In genomic region chr7:90456149-90456844, GRCm38 (mm10) we compare ENCODE assay signal across 9 mouse cellular contexts. TPM values are rescaled to one million over a fixed set of nuclear protein-coding genes. Genes with fewer than 3 reads are reported as not detected.
DNase-seq lines count a peak whose midpoint lies in the region; ATAC-seq and TF ChIP-seq lines count a peak whose summit lies in the region.
"Had no signal": no experiment of that assay in that cellular context is flagged by ENCODE, and none has a peak within 500 bp of the region (broad histone marks: within the 10 kb centered on the region; RNA-seq: fewer than 3 reads in every experiment).

No protein-coding gene starts in this region.

- peaks cover 26% of the 10 kb centered on the region; the same call in 1 of the 2 replicates for H3K36me3 ChIP-seq in heart, embryonic 10.5 days
- peaks cover 34% of the 10 kb centered on the region for H3K36me3 ChIP-seq in E14TG2a.4 (ENCODE audit: insufficient read depth, low read length)
- H3K36me3 ChIP-seq in heart, embryonic 16.5 days (ENCODE audit: control insufficient read depth, insufficient read depth) = peaks cover 12% of the 10 kb centered on the region
- H3K36me3 ChIP-seq in midbrain, embryonic 10.5 days = peaks cover 32% of the 10 kb centered on the region

- peak overlapping the region; percentile 84 for H3K4me3 ChIP-seq in heart, embryonic 10.5 days
- peak overlapping the region; percentile 94 for H3K4me3 ChIP-seq in E14TG2a.4 (replicated peaks; ENCODE audit: low read length)
- H3K4me3 ChIP-seq in heart, embryonic 16.5 days (ENCODE audit: low read length) = peak overlapping the region; percentile 80
- H3K4me3 ChIP-seq in midbrain, embryonic 10.5 days = peak overlapping the region; percentile 77

- H3K9me3 ChIP-seq in heart, embryonic 10.5 days = no peaks in the 10 kb centered on the region
- H3K9me3 ChIP-seq in E14TG2a.4 (ENCODE audit: low read length) = no peaks in the 10 kb centered on the region
- H3K9me3 ChIP-seq in heart, embryonic 16.5 days (replicated peaks; ENCODE audit: control insufficient read depth, low read length) = no peaks in the 10 kb centered on the region
- no peaks in the 10 kb centered on the region for H3K9me3 ChIP-seq in midbrain, embryonic 10.5 days (replicated peaks)

- intact Hi-C loops in heart, postnatal 36 days (cut with DNase I) = loop anchor here (1.0 kb wide), 1 partner anchor 12 kb away; no protein-coding TSS in a partner anchor

- peak overlapping the region; percentile 80 for H3K4me2 ChIP-seq in heart, embryonic 16.5 days (ENCODE audit: low read depth, low read length)

- no peak for DNase-seq in heart, embryonic 10.5 days (ENCODE audit: low spot score)
- no peak for DNase-seq in heart, postnatal 36 days
- DNase-seq in midbrain, embryonic 10.5 days (ENCODE audit: low spot score) = no peak
- no peak for DNase-seq in spleen, postnatal 10 days (ENCODE audit: low spot score in 2 of 2)
- no peak for DNase-seq in urinary bladder, postnatal 36 days (ENCODE audit: low spot score in 2 of 2)
- no peak for DNase-seq in left cerebral cortex, adult 11 months (ENCODE audit: low spot score)

- no peak for ATAC-seq in heart, embryonic 16.5 days (replicated peaks; ENCODE audit: extremely low read depth, insufficient read depth, low FRiP score)

- no peak for TF ChIP-seq CTCF in E14TG2a.4 (conservative IDR thresholded peaks at IDR 0.05; ENCODE audit: low read length)

- H3K27me3 ChIP-seq in heart, embryonic 10.5 days (ENCODE audit: insufficient read depth, poor library complexity, severe bottlenecking) = 0 out of 2 replicates have a peak, but pooled peaks cover 4% of the 10 kb centered on the region
- peaks cover 2% of the 10 kb centered on the region for H3K27me3 ChIP-seq in E14TG2a.4 (ENCODE audit: insufficient read depth, low read length)
- H3K27me3 ChIP-seq in heart, embryonic 16.5 days (ENCODE audit: control insufficient read depth, insufficient read depth, low read length) = 0 out of 2 replicates have a peak, but pooled peaks cover 2% of the 10 kb centered on the region
- no peaks in the 10 kb centered on the region for H3K27me3 ChIP-seq in midbrain, embryonic 10.5 days (ENCODE audit: low read depth, poor library complexity, severe bottlenecking)
- H3K27me3 ChIP-seq: Patski had no signal

- 0 out of 2 replicates have a peak, but pooled peaks cover 7% of the 10 kb centered on the region for H3K4me1 ChIP-seq in heart, embryonic 10.5 days
- peaks cover 36% of the 10 kb centered on the region for H3K4me1 ChIP-seq in E14TG2a.4 (replicated peaks; ENCODE audit: low read depth, low read length)
- peaks cover 13% of the 10 kb centered on the region for H3K4me1 ChIP-seq in heart, embryonic 16.5 days (ENCODE audit: control insufficient read depth, insufficient read depth, low read length)
- peaks cover 18% of the 10 kb centered on the region for H3K4me1 ChIP-seq in midbrain, embryonic 10.5 days

- WGBS in heart, embryonic 10.5 days = 34% methylated on average over 7 of the region's 7 CpGs
- WGBS in heart, embryonic 16.5 days = 12% methylated on average over 7 of the region's 7 CpGs
- 43% methylated on average over 7 of the region's 7 CpGs for WGBS in midbrain, embryonic 10.5 days

- peak overlapping the region; percentile 77 for H3K9ac ChIP-seq in heart, embryonic 16.5 days (ENCODE audit: low read length)

- peak overlapping the region; percentile 94; the same call in 1 of the 2 replicates for H3K27ac ChIP-seq in heart, embryonic 10.5 days
- H3K27ac ChIP-seq in heart, embryonic 16.5 days (ENCODE audit: low read length) = peak overlapping the region; percentile 93
- peak overlapping the region; percentile 91 for H3K27ac ChIP-seq in midbrain, embryonic 10.5 days (replicated peaks)

RNA-seq across cellular contexts. Expression of gene Tmem126a, which starts 0.7 kb away (rescaled TPM):
- 125 and 132 TPM in 2 replicates for polyA plus RNA-seq in heart, embryonic 10.5 days (2016; fragmentation: Nextera tagmentation; extraction: Ambion mirVana)
- total RNA-seq in heart, postnatal 36 days (2021) = 100 to 1,000 TPM; 120 to 136 TPM
- polyA plus RNA-seq in heart, embryonic 16.5 days (2015; fragmentation: Nextera tagmentation; extraction: Ambion mirVana) = 122 and 124 TPM in 2 replicates
- polyA plus RNA-seq in midbrain, embryonic 10.5 days (2016; fragmentation: Nextera tagmentation; extraction: Ambion mirVana) = 143 and 146 TPM in 2 replicates

RNA-seq across cellular contexts. Expression of gene Crebzf, which starts 13.8 kb away (rescaled TPM):
- 16.2 and 24.9 TPM in 2 replicates for polyA plus RNA-seq in heart, embryonic 10.5 days (2016; fragmentation: Nextera tagmentation; extraction: Ambion mirVana)
- total RNA-seq in heart, postnatal 36 days (2021) = 10 to 100 TPM; 18.5 to 21.5 TPM
- polyA plus RNA-seq in heart, embryonic 16.5 days (2015; fragmentation: Nextera tagmentation; extraction: Ambion mirVana) = 14.4 and 15.5 TPM in 2 replicates
- polyA plus RNA-seq in midbrain, embryonic 10.5 days (2016; fragmentation: Nextera tagmentation; extraction: Ambion mirVana) = 26.6 and 29.1 TPM in 2 replicates

RNA-seq across cellular contexts. Expression of gene Tmem126b, which starts 19.5 kb away (rescaled TPM):
- 29.5 and 33.6 TPM in 2 replicates for polyA plus RNA-seq in heart, embryonic 10.5 days (2016; fragmentation: Nextera tagmentation; extraction: Ambion mirVana)
- 10 to 100 TPM; 24.7 to 25.6 TPM for total RNA-seq in heart, postnatal 36 days (2021)
- polyA plus RNA-seq in heart, embryonic 16.5 days (2015; fragmentation: Nextera tagmentation; extraction: Ambion mirVana) = 33.3 and 35.2 TPM in 2 replicates
- polyA plus RNA-seq in midbrain, embryonic 10.5 days (2016; fragmentation: Nextera tagmentation; extraction: Ambion mirVana) = 41.2 and 43.6 TPM in 2 replicates

RNA-seq across cellular contexts. Expression of gene Dlg2, which starts 20.2 kb away (rescaled TPM):
- 3.8 and 4.1 TPM in 2 replicates for polyA plus RNA-seq in heart, embryonic 10.5 days (2016; fragmentation: Nextera tagmentation; extraction: Ambion mirVana)
- total RNA-seq in heart, postnatal 36 days (2021) = 1 to 10 TPM; 1.9 to 3.1 TPM
- 5.7 and 7.7 TPM in 2 replicates for polyA plus RNA-seq in heart, embryonic 16.5 days (2015; fragmentation: Nextera tagmentation; extraction: Ambion mirVana)
- polyA plus RNA-seq in midbrain, embryonic 10.5 days (2016; fragmentation: Nextera tagmentation; extraction: Ambion mirVana) = 1.1 and 1.7 TPM in 2 replicates

RNA-seq across cellular contexts. Expression of gene Ccdc89, which starts 29.9 kb away (rescaled TPM):
- 1.3 and 2.0 TPM in 2 replicates for polyA plus RNA-seq in heart, embryonic 10.5 days (2016; fragmentation: Nextera tagmentation; extraction: Ambion mirVana)
- total RNA-seq in heart, postnatal 36 days (2021) = under 1 TPM; 0.22 to 0.24 TPM
- 0.62 and 0.79 TPM in 2 replicates for polyA plus RNA-seq in heart, embryonic 16.5 days (2015; fragmentation: Nextera tagmentation; extraction: Ambion mirVana)
- 2.8 and 3.3 TPM in 2 replicates for polyA plus RNA-seq in midbrain, embryonic 10.5 days (2016; fragmentation: Nextera tagmentation; extraction: Ambion mirVana)
